Mouse (Mus musculus) CH12F3 (cell line): ENCODE results near the gene Nkd1.

ENCODE experiments used
- in situ Hi-C: fragments of 300-500 bp; cut with MboI; formaldehyde crosslinking; loops from 2 replicates; pipeline ENCODE4 v1.14.3; 2020; ENCODE audit warnings: low sequenced_read_pairs

Nkd1 gene

GRCm38 (mm10) chr8:88642734-88643564 lies 121.8 kb downstream of the Nkd1 start:
- in situ Hi-C loops: no loop called here
